Mouse (Mus musculus): ENCODE results near the gene Tspan5. TPM values are rescaled to one million over a fixed set of nuclear protein-coding genes. Genes with fewer than 3 reads are reported as not detected.

The Tspan5 gene
- total RNA-seq (2023): 6.6 to 12.1 TPM (median 9.2 TPM) in 4 replicates

GRCm38 (mm10) chr3:138741649-138742565, at the start of gene Tspan5:
Tspan5 (plus strand) TSS chr3:138742195.

Other genes with a start within 250 kb of the Tspan5 start
- gene Eif4e, start 216.0 kb upstream of the Tspan5 start, total RNA-seq (2023): 65.9 to 84.0 TPM (median 74.0 TPM) in 4 replicates

All from B cell, adult 62 days (primary cell).